Mouse (Mus musculus): ENCODE results near the gene Hrct1. TPM values are rescaled to one million over a fixed set of nuclear protein-coding genes. Genes with fewer than 3 reads are reported as not detected.

Gene Hrct1
- polyA plus RNA-seq, 1 experiment from 2014 or later: 1.5 TPM

GRCm38 (mm10) chr4:43757213-43757612, 30.2 kb downstream of the Hrct1 start:
- H3K36me3 ChIP-seq: no peaks in the 10 kb centered on the region
- no peaks in the 10 kb centered on the region for H3K9me3 ChIP-seq (replicated peaks)
- 29% methylated on average over 6 of the region's 6 CpGs for WGBS
- no peak overlapping the region for H3K4me3 ChIP-seq
- H3K4me2 ChIP-seq: no peak overlapping the region
- no peak overlapping the region for H3K9ac ChIP-seq
- no peaks in the 10 kb centered on the region; the same call in 1 of the 2 replicates for H3K27me3 ChIP-seq
- peak overlapping the region; percentile 62 for H3K27ac ChIP-seq
- peaks cover 9% of the 10 kb centered on the region for H3K4me1 ChIP-seq (replicated peaks)
- ATAC-seq (replicated peaks; ENCODE audit: insufficient number of reproducible peaks, insufficient read depth, low FRiP score, low read depth): 0 out of 2 replicates have a peak, but pooled peaks have one; percentile 39

DNA sequence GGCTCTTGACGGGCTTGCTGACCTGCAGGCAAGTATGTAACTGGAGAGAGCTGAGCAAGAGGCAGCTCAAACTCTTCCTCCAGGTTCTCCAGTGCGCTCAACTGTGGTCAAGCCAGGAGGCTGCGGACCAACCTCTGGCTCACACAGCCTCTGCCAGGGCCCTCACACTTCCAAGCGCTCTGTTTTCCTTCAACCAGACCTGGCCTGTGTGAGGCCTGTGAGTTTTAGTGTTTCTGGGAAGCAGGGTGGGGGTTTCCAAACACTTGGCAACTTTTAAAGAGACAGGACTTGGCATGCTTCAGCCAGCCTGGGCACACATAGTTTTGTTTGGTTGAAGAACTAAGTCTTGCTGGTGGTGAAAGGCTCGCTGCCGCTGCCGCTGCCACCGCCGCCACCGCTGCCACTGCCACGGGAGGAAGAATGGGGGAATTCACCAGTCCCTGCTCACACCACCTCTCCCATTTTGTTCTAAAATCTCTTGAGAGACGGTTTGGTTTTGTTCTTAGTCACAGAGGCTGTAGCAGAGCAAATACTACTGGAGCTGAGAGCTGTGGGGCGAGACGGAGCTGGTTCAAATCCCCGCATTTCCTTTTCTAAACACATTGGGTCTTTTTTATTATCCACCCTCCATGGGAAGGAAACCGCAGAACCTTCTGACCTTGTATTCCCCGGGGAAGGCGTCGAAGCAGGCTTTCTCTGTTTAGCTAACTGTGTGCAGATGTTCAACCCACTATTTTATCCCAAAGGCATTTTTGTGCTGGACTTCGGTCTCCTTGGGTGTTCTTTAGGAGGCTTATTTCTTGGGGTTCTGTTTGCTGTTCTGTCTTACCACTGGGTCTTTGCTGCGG, 32.8 kb downstream of the Hrct1 start:
- Histone ChIP-seq H3K27me3 (no peaks in the 10 kb centered on the region; the same call in 1 of the 2 replicates), H3K4me1 (replicated peaks) (peaks cover 9% of the 10 kb centered on the region), H3K9me3 (replicated peaks) (no peaks in the 10 kb centered on the region), H3K36me3 (no peaks in the 10 kb centered on the region), H3K4me2 (no peak overlapping the region), H3K9ac (no peak overlapping the region), H3K27ac (no peak overlapping the region), H3K4me3 (no peak overlapping the region)
- ATAC-seq (replicated peaks; ENCODE audit: insufficient number of reproducible peaks, insufficient read depth, low FRiP score, low read depth): no peak
- 70% methylated on average over 21 of the region's 21 CpGs for WGBS

DNA sequence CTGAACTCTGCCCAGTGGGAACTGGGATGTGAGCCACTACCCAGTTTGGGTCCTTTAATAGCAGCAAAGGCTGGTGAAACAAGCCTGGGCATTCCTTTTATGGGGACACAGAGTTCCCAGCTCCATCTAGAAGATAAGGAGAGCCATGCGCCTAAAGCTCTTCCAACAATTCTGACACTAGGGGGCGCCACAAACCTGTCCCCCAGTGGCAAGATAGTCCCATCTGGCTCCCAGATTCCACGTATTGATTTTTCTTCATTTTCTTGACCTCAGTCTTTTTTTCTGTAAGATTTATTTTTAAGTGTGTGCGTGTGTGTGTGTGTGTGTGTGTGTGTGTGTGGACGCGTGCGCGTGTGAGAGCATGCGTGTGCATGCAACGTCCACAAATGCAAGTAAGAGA, 33.5 kb downstream of the Hrct1 start:
- Histone ChIP-seq H3K27me3 (no peaks in the 10 kb centered on the region; the same call in 1 of the 2 replicates), H3K4me3 (no peak overlapping the region), H3K27ac (no peak overlapping the region), H3K4me2 (no peak overlapping the region), H3K4me1 (replicated peaks) (peaks cover 9% of the 10 kb centered on the region), H3K9me3 (replicated peaks) (no peaks in the 10 kb centered on the region), H3K9ac (no peak overlapping the region), H3K36me3 (no peaks in the 10 kb centered on the region)
- no peak for ATAC-seq (replicated peaks; ENCODE audit: insufficient number of reproducible peaks, insufficient read depth, low FRiP score, low read depth)
- WGBS: 75% methylated on average over 10 of the region's 10 CpGs

DNA sequence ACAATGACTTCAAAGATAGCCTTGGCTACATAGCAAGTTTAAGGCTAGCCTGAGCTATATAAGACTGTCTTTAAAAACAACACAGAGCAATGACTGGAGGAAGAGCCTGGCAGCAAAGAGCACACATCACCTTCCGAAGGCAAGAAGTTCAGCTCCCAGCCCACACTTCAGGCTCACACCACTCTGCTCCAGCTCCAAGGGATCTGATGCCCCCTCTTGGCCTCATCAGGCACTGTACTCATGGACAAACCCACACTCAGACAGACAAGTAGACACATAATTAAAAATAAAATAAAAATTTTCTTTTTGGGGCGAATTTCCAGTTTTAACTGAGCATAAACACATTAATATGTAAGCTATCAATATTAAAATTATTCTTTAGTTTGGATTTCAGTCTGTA, 34.3 kb downstream of the Hrct1 start:
- Histone ChIP-seq H3K9me3 (replicated peaks) (no peaks in the 10 kb centered on the region), H3K9ac (no peak overlapping the region), H3K27me3 (no peaks in the 10 kb centered on the region; the same call in 1 of the 2 replicates), H3K27ac (no peak overlapping the region), H3K4me2 (no peak overlapping the region), H3K4me3 (no peak overlapping the region), H3K4me1 (replicated peaks) (peaks cover 9% of the 10 kb centered on the region), H3K36me3 (no peaks in the 10 kb centered on the region)
- no peak for ATAC-seq (replicated peaks; ENCODE audit: insufficient number of reproducible peaks, insufficient read depth, low FRiP score, low read depth)
- 79% methylated on average over 2 of the region's 2 CpGs for WGBS

DNA sequence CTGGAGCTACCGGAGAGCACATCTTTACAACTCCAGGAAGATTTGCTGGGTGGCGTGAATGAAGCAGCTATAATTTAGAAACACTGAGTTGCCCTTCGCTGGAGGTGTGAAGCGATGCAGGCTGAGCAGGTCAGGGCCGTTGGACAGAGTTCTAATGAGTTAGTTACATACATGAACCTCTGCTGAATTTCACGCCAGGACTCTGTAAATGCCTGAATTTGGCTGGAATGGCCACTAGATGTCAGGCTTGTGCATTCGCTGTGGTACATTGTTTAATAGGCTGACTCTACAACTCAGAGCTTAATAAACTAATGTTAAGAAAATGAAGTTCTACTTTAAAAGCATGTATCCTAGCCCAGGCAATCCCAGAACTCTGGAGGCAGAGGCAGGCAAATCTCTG, 36.4 kb downstream of the Hrct1 start:
- H3K36me3 ChIP-seq: no peaks in the 10 kb centered on the region
- no peak overlapping the region for H3K4me3 ChIP-seq
- H3K9ac ChIP-seq: no peak overlapping the region
- H3K27ac ChIP-seq: no peak overlapping the region
- peaks cover 4% of the 10 kb centered on the region; the same call in 1 of the 2 replicates for H3K4me1 ChIP-seq (replicated peaks)
- no peaks in the 10 kb centered on the region; the same call in 1 of the 2 replicates for H3K27me3 ChIP-seq
- ATAC-seq (replicated peaks; ENCODE audit: insufficient number of reproducible peaks, insufficient read depth, low FRiP score, low read depth): no peak; the same call in 1 of the 2 replicates
- 18% methylated on average over 7 of the region's 7 CpGs for WGBS
- H3K4me2 ChIP-seq: no peak overlapping the region
- H3K9me3 ChIP-seq (replicated peaks): no peaks in the 10 kb centered on the region

- H3K36me3 ChIP-seq: no peaks in the 10 kb centered on the region
- H3K27me3 ChIP-seq: no peaks in the 10 kb centered on the region
- H3K4me3 ChIP-seq: no peak overlapping the region
- H3K27ac ChIP-seq: no peak overlapping the region
- 76% methylated on average over 5 of the region's 5 CpGs for WGBS
- H3K9ac ChIP-seq: no peak overlapping the region
- H3K9me3 ChIP-seq (replicated peaks): no peaks in the 10 kb centered on the region
- ATAC-seq (replicated peaks; ENCODE audit: insufficient number of reproducible peaks, insufficient read depth, low FRiP score, low read depth): no peak
- H3K4me1 ChIP-seq (replicated peaks): 0 out of 2 replicates have a peak, but pooled peaks cover 3% of the 10 kb centered on the region
- H3K4me2 ChIP-seq: no peak overlapping the region
Observed at GRCm38 (mm10) chr4:43768341-43768740, 41.4 kb downstream of the Hrct1 start.

GRCm38 (mm10) chr4:43769374-43769773, 42.4 kb downstream of the Hrct1 start:
- no peak for ATAC-seq (replicated peaks; ENCODE audit: insufficient number of reproducible peaks, insufficient read depth, low FRiP score, low read depth)
- 92% methylated on average over 2 of the region's 2 CpGs for WGBS

GRCm38 (mm10) chr4:43770909-43771308, 43.9 kb downstream of the Hrct1 start, which contains the start of gene Olfr159:
TSS of gene Olfr159 (minus strand) at chr4:43771009.
- H3K9ac ChIP-seq: no peak within 1 kb of the TSS

More at GRCm38 (mm10) chr4:43769374-43769773, 42.4 kb downstream of the Hrct1 start:
- Histone ChIP-seq H3K4me3 (no peak overlapping the region), H3K36me3 (no peaks in the 10 kb centered on the region), H3K9ac (no peak overlapping the region), H3K4me1 (replicated peaks) (0 out of 2 replicates have a peak, but pooled peaks cover 3% of the 10 kb centered on the region), H3K27me3 (peaks cover 6% of the 10 kb centered on the region; the same call in 1 of the 2 replicates), H3K9me3 (replicated peaks) (no peaks in the 10 kb centered on the region), H3K27ac (no peak overlapping the region), H3K4me2 (no peak overlapping the region)

GRCm38 (mm10) chr4:43771626-43772025, 44.6 kb downstream of the Hrct1 start:
- no peak overlapping the region for H3K27ac ChIP-seq
- no peak overlapping the region for H3K9ac ChIP-seq
- WGBS: 43% methylated on average over 6 of the region's 6 CpGs
- H3K9me3 ChIP-seq (replicated peaks): no peaks in the 10 kb centered on the region
- H3K27me3 ChIP-seq: peaks cover 6% of the 10 kb centered on the region; the same call in 1 of the 2 replicates
- no peak for ATAC-seq (replicated peaks; ENCODE audit: insufficient number of reproducible peaks, insufficient read depth, low FRiP score, low read depth)
- no peaks in the 10 kb centered on the region for H3K36me3 ChIP-seq
- no peak overlapping the region for H3K4me3 ChIP-seq
- H3K4me2 ChIP-seq: no peak overlapping the region
- 0 out of 2 replicates have a peak, but pooled peaks cover 3% of the 10 kb centered on the region for H3K4me1 ChIP-seq (replicated peaks)

More at GRCm38 (mm10) chr4:43770909-43771308, 43.9 kb downstream of the Hrct1 start, which contains the start of gene Olfr159:
- Histone ChIP-seq H3K9me3 (replicated peaks) (no peaks in the 10 kb centered on the region), H3K36me3 (no peaks in the 10 kb centered on the region), H3K4me1 (replicated peaks) (0 out of 2 replicates have a peak, but pooled peaks cover 3% of the 10 kb centered on the region), H3K27ac (no peak within 1 kb of the TSS), H3K4me2 (no peak within 1 kb of the TSS), H3K4me3 (no peak within 1 kb of the TSS), H3K27me3 (peaks cover 6% of the 10 kb centered on the region; the same call in 1 of the 2 replicates)
- 78% methylated on average over 6 of the region's 6 CpGs for WGBS
- ATAC-seq (replicated peaks; ENCODE audit: insufficient number of reproducible peaks, insufficient read depth, low FRiP score, low read depth): no peak

- Histone ChIP-seq H3K36me3 (no peaks in the 10 kb centered on the region), H3K9ac (no peak overlapping the region), H3K27ac (no peak overlapping the region), H3K4me1 (replicated peaks) (0 out of 2 replicates have a peak, but pooled peaks cover 3% of the 10 kb centered on the region), H3K27me3 (peaks cover 6% of the 10 kb centered on the region; the same call in 1 of the 2 replicates), H3K4me2 (no peak overlapping the region), H3K4me3 (no peak overlapping the region), H3K9me3 (replicated peaks) (no peaks in the 10 kb centered on the region)
- no peak for ATAC-seq (replicated peaks; ENCODE audit: insufficient number of reproducible peaks, insufficient read depth, low FRiP score, low read depth)
- 20% methylated on average over 2 of the region's 2 CpGs for WGBS
Observed at GRCm38 (mm10) chr4:43772304-43772703, 45.3 kb downstream of the Hrct1 start.

Data from heart, embryonic 15.5 days (tissue).